Mouse (Mus musculus): Measurements from ENCODE around the gene Scamp4.

- peak; percentile 69 for TF ChIP-seq CTCF (IDR thresholded peaks at IDR 0.05; ENCODE audit: extremely low read depth, insufficient read depth, low read length)
- no peak for TF ChIP-seq POLR2A (IDR thresholded peaks at IDR 0.05; ENCODE audit: extremely low read depth, insufficient read depth, low read length)
These were observed 45.2 kb upstream of the Scamp4 start for GRCm38 (mm10) chr10:80557346-80557965.

All from cortical plate, adult 2 months (tissue).